Mouse (Mus musculus) kidney, postnatal 36 days (tissue): ENCODE data around the gene 2410002F23Rik.
"Not testable (repeated sequence)": the region's sequence is repeated elsewhere in the genome, so short reads cannot be mapped to it uniquely, and the experiment has no call there.

Experiments
- DNase-seq, 2 experiments: peaks; one replicate each; pipeline ENCODE4 v3.0.0; 2021 to 2022; ENCODE audit warnings: mixed read lengths in 2 of 2

2410002F23Rik gene

DNA sequence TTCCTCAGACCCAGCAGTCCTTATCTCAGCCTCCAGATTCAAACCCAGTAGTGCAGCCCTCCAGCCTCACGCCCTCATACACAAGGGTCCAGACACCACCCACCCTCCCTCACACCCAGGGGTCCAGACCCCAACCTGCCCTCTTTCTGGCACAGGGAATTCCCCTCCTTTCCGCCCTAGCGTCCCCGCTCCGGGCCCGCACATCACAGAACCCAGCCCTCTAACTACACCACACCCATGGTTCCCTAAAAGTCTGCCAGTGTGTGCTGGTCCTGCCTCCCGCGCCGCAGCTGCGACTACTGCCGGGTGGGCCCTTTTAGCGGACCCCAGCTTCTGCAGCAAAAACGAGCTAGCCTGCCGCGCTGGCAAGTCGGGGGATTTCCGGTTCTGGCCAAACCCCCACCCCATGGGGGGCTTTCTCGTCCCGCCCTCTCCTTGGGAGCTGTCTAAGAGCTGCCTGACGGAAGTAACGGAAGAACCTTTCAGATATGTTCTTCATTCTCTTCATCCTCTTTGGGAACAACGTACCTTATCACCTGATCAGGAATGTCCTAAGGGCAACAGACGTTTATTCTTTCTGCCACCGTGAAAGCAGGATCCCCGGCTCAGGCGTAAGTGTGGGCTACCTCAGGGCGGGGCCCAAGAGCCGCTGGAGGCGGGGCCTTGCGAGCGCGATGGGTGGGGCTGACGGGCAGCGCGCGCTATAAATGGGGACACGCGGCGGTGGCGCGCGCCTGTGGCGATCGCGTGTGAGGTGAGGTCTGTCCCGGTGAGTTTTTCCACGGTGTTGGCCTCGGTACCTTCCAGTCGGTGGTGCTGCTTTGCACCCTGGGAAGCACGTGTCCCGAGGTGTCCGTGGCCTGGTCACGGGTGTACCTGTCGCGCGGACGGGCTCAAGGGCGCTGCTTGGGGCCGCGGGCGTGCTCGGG lies at the start of gene 2410002F23Rik, which contains the start of gene 1700028J19Rik:
TSS of gene 2410002F23Rik (plus strand) at position 668 of the 929 bp plus-strand sequence.
TSS of gene 1700028J19Rik (minus strand) at position 641 of the 929 bp plus-strand sequence.
- peak; percentile 88 to 93 for DNase-seq

DNA sequence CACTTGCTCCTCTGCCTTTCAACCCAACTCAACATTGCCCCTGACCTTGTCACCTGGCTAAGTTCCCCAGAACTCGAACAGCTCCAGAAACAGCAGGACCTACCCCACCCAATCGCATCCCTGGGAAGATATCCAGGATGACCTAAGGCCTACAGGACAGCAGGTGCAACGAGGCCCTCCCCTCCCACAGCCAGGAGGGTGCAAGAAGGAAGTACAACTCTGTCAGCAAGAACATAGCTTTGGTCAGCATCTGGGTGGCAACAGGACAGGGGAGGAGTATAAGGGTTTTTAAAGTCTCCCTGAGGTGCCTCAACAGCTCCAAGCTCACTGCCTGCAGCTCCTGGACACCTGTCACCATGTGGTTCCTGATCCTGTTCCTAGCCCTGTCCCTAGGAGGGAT lies 48.6 kb upstream of the 2410002F23Rik start, which contains the start of gene Klk1b3:
TSS of gene Klk1b3 (plus strand) at position 301 of the 400 bp plus-strand sequence.
- no peak for DNase-seq

DNA sequence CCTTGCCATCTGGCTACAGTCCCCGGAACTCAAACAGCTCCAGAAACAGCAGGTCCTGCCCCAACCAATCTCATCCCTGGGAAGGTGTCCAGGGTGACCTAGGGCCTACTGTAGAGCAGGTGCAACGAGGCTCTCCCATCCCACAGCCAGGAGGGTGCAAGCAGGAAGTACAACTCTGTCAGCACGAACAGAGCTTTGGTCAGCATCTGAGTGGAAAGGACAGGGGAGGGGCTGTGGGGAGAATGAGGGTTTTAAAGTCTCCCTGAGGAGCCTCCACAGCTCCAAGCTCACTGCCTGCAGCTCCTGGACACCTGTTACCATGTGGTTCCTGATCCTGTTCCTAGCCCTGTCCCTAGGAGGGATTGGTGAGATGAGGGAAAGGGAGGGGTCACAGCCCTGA lies 39.4 kb upstream of the 2410002F23Rik start, which contains the start of gene Klk1b4:
TSS of gene Klk1b4 (plus strand) at position 301 of the 400 bp plus-strand sequence.
- DNase-seq, result not testable (repeated sequence)

DNA sequence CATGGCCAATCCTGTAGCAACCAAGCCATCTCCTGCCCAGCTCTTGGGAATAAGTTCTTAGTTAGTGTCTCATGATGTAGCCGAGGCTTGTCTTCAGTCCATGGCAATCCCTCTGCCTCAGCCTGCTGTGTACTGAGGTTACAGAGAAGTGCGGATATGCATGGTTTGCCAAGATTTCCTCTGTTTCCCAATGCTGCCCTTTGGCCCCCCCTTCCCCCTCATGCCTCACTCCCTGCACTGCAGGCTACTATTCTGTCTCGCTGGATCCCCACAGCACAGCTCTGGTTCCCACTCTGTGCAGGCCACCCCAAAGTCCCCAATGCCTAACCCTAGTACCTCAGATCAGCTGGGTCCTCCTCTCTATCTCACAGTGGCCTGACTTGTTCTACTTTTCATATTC lies 38.2 kb upstream of the 2410002F23Rik start:
- no peak for DNase-seq

DNA sequence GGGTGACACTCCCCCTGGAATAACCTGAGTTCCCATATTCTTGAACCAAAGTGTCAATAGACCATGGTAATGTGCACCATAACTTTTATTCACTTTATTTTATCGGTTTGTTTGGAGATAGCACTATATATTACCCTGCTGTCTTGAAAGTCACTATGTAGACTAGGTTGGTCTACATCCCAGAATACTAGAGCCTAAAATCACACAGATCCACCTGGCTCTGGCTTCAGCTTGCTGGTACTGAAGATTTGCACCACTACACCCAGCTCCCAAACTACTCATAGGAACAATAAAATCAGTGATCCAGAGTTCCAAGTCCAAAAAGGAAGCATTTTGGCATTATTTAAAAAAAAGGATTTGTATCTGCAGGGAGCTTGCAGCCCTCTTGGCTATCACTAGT lies 30.9 kb upstream of the 2410002F23Rik start, which contains the start of gene Klk1b5:
TSS of gene Klk1b5 (plus strand) at position 301 of the 400 bp plus-strand sequence.
- DNase-seq, result no peak

DNA sequence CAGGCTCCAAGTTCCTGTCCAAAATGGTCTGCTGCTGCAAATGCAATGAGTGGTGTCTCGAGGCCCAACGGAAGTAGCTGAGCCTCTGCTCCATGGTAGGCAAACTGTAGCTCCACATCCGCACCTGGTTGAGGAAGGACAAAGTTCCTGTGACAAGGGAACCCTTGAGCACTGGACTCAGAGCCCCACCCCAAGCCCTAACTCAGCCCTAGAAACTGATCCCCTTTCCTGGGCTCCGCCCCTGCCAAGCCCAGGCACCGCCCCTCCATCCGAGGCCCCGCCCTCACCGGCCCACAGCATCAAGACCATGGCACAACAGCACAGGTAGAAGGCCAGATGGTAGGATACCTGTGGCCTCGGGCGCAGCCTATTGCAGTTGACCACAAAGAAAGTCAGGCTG lies 24.9 kb upstream of the 2410002F23Rik start:
- DNase-seq, result not testable (repeated sequence)

DNA sequence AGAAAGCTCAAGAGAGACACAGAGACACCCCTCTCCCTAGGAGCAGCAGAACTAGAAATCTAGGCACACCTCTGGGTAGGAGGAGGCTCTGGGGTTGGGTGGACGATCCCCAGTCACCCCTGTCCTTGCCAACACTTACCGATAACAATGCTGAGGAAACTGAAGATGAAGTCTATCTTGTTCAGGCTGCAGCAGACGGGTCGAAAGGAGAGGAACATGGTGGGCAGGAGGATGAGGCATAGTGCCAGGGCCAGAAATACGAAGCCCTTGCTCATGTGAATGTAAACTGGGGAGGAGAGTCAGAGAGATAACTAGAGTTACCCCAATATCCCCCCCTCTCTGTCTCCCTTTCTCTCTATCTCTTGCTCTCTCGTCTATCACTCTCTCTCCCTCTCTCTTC lies 24.2 kb upstream of the 2410002F23Rik start:
- DNase-seq, result not testable (repeated sequence)

DNA sequence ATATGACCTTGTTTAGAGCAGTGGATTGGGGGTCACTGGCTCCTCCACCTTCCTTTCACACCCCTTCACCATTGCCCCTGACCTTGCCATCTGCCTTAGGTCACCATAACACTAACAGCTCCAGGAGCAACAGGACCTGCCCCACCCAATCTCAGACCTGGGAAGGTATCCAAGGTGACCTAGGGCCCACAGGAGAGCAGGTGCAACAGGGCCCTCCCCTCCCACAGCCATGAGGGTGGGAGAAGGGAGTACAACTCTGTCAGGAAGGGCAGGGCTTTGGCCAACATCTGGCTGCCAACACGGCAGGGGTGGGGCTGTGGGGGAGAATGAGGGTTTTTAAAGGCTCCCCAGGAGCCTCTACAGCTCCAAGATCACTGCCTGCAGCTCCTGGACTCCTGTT lies 21.4 kb upstream of the 2410002F23Rik start, which contains the start of gene Klk1:
TSS of gene Klk1 (plus strand) at position 285 of the 400 bp plus-strand sequence.
- DNase-seq, result peak; percentile 43 to 58

DNA sequence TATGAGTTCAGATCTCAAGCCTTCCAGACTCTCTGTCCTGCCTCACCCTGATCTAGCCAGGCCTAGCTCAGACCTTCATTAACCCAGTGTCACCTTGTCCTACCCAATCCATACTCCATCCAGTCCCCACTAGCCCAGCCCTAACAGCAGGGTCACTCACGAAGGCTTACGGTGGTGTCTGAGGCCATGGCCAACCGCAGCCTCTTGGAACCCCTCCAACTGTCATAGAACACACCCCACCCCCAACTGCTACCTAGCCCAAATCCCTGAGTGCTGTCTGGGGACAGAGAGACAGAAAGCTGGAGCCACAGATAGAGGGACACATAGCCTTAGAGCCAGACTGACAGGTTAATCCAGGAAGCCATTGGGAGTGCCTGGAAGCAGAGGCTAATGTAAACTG lies 10.6 kb upstream of the 2410002F23Rik start, which contains the start of gene Gm36864:
TSS of gene Gm36864 (plus strand) at position 269 of the 400 bp plus-strand sequence.
- DNase-seq, result no peak

DNA sequence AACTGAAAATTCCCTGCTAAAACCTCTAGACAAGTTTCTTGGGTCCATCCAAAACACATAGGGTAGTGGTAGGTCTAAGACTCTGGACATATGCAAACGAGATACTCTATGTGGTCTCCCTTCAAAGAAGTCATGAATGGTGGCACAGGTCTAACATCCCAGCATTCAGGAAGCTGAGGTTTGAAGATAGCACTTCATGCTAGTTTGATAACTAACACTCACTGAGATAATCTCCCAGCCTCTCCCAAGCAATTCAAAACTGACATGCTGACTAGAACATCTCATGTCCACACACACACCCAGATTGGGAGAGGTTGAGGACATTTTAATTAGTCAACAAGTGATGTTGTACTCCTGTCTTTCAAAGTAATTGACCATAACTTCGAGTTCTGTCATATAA lies 6.6 kb upstream of the 2410002F23Rik start:
- no peak for DNase-seq

DNA sequence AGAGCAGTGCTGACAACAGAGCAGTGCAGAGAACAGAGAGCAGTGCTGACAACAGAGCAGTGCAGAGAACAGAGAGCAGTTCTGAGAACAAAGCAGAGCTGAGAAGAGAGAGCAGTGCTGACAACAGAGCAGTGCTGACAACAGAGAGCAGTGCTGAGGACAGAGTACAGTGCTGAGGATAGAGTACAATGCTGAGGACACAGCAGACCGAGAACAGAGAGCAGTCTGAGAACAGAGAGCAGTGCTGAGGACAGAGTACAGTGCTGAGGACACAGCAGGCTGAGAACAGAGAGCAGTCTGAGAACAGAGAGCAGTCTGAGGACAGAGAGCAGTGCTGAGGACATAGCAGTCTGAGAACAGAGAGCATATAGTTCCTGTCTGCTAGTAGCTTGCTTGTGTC lies 5.8 kb upstream of the 2410002F23Rik start:
- peak in 1 of 2 experiments; percentile 32 for DNase-seq

DNA sequence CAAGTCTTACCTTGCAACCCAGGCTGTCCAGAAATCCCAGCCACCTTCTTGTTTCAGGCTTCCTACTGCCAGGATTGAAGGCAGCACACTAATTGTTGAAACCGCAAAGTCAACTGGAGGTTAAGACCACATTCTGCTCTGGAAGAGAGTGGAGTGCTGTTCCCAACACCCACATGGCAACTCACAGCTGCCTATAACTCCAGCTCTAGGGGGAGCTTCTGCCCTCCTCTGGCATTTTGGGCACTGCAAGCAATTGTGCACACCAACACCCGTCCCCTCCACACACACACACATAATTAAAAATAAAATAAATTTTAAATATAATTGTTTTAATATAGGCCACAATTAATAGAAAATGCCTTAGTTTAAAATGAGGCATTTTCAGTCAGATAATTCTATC lies 5.4 kb upstream of the 2410002F23Rik start:
- peak; percentile 23 to 30 for DNase-seq

DNA sequence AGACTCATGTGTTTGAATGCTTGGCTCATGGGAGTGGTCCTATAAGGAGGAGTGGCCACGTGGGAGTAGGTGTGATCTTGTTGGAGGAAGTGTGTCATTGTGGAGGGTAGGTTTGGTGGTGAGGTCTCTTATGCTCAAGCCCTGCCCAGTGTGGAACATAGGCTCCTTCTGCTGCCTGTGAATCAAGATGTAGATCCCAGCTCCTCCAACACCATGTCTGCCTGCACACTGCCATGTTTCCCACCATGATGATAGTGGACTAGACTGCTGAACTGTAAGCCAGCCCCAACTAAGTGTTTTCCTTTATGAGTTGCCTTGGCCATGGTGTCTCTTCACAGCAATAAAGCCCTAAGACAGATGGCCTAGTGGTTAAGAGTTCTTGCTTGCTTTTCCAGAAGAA lies 2.4 kb upstream of the 2410002F23Rik start:
- no peak for DNase-seq

DNA sequence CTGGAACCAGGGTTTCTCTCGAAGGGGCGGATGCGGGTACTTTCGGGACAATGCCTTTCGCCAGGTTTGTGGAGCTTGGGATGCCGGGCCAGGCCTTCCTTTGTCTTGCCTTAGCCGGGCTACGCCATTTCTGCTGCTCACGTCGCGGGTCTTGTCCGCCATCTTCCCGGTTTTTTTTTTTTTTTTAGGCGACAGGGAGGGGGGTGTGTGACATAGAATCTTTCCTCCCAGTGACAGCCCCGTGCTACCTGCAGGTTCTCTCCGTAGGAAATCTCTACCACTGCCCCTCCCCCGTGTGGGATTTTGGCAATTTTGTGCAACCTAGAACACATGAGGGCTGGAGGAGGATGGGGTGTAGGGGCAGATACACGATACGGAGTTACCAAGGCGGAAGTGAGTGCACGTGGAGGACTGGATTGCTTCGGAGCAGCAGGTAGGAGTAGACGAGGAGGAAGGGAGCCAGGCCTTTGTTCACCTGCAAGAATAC lies 505 bp downstream of the 2410002F23Rik start:
- no peak for DNase-seq

DNA sequence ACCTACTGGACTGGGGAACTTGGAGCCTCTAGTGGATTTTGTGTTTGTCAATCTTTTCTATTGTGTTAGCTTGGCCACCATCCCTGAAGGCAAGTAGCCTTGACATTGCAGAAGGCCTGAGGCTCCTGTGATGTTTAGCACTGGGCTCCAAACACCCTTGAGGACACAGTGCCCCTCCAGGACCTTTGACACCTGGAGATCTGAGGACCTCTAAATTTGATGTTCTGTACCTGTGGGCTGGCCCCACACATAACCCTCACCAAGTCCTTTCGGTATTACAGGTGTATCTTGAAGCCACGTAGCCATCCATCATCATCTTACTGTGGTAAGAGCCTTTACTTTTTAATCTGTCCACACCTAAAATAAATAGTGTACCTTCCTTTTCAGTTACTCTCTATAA lies 1.4 kb downstream of the 2410002F23Rik start:
- DNase-seq, result no peak

DNA sequence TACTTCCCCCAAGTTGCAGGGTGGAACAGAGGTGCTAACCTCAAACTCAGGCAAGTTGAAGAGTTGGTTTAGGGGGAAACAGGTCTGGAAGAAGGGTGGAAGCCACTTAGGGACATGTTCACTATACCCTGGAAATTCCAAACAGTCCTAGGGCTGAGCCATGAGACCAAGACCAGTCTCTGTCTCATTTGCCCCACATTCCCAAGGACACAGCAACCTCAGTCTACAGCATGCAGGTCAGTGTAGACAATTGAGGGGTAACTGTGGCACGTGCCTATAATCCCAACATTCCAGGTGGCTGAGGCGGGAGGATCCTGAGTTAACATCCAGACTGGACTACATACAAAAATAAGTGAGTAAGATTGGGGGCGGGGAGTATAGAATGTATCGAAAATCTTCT lies 2.7 kb downstream of the 2410002F23Rik start:
- DNase-seq, result no peak

DNA sequence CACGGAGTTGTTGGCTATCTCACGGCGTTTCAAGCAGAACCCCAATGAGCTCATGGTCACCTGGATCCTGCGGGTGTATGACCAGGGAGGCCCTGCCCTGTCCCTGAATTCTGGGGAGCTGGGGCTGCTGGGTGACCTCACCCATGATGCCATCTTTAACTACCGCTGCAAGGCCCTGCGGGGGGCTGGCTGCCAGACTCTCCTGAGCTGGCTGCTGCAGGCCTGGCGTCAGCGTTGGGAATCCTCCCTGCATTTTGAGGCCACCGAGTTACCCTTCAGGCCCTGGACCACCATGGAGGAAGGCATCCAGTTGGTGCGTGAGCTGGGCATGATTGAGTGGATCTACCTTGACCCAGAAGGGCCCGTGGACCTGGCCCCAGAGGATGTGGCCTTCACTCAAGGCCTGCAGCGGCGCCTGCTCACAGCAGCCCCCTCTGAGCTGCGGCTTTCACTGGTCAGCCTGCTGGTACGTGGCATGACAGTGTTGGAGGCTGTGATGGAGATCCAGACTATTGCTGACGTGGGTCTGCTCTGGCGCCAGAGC lies 4.3 kb downstream of the 2410002F23Rik start:
- DNase-seq, result not testable (repeated sequence)

DNA sequence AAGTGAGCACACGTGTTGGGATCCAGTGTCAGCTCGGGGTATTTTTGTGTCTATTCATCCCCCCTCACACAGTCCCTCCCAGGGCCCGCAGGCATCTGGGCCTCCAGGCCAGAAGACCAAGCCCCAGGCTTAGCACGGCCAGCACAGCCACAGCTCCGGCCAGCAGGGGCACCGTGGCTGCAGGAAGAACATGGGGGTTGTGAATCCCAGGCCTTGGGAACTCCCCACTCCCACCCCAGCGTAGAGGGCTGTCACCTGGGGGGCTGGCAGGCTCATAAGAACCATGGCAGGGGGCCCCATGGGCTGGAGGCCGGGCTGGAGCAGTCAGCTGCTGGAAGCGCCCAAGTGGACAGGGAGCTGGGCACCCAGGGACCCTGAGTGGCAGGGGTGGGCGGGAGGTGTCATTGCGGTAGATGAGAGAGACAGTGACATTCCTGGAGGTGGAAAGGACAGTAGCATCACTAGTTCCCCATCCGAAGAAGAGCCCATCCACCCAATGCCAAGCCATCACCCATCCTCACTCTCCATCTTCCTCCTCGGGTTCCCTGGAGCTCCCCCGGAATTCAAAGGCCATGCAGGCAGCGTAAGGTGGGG lies 6.6 kb downstream of the 2410002F23Rik start:
- DNase-seq, result no peak

DNA sequence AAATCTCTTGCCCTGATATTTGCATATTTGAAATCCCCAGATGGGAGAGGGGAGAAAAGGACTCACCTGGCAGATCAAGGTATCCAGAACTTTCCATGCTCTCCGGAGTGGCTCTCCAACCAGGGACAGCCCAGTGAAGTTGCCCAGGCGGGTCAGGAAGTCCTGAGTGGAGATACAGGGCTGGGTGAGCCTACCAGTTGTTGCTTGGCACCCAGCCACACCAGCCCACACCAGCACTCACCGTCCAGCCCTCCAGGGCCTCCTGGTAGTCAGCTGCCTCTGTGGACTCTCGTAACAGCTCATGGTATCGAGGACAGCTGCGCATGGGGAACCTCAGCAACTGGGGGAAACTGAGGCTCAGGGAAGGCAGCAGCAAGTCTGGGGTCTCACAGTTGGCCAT lies 8.4 kb downstream of the 2410002F23Rik start:
- no peak for DNase-seq

DNA sequence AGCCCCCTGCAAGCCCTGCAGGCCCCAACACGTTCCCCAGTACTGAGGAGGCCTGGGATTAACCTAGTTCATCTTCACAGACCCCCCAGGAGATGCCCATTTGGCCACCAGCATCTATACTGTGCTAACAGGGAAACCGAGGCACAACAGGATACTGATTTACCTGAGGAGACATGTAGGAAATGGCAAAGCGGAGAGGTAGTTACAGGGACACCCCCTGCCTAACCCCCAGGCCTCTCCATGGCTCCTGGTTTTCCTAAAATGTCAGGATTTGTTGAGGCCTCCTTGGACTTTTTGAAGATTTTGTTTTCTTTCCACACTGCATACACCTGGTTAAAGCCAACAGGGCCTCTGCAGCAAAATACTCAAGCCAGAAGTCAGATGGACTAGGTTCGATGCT lies 10.8 kb downstream of the 2410002F23Rik start, which contains the start of gene Acp4:
TSS of gene Acp4 (minus strand) at position 101 of the 400 bp plus-strand sequence.
- no peak for DNase-seq

DNA sequence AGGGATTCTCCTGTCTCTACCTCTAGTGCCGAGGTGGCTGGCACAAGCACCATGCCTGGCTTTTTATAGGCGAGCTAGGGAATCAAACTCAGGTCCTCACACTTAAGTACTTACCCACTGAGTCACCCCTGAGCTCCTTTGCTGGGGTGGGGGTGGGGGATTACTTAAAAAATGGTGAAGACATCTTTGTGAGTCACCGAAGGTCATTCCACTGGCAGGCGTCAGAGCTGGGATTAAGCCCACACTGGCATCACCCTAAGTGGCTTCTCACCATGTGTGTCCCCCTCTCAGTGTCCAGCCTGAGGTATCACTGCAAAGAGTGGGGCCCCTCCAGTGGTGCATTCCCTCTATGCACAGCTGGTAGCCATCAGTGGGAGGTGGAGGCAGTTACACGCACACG lies 13.9 kb downstream of the 2410002F23Rik start:
- DNase-seq, result no peak

DNA sequence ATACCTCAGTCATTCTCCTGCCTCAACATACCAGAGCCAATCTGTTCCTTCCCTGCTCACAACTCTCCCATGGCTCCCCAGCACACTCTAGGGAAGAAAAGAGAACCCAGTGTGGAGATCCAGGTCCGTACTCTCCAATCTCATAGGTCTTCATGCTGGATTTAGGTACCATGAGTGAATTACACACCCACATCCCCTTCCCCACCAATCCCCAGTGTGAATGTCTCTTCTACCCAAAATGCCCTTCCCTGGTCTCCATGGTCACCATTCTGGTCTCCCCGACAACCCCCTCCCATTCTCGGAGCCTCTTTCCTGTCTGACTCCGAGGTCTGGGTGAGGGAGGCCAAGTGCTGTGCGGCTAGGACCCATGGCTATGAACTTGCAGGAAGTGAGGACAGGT lies 14.6 kb downstream of the 2410002F23Rik start, which contains the start of gene Gm15517:
TSS of gene Gm15517 (plus strand) at position 301 of the 400 bp plus-strand sequence.
- DNase-seq, result no peak
